Mouse (Mus musculus): ENCODE data around the gene Ndufs2. TPM values are rescaled to one million over a fixed set of nuclear protein-coding genes. Genes with fewer than 3 reads are reported as not detected.
A peak's percentile ranks its signal among the peaks of the same experiment; 100 is the strongest.

Gene Ndufs2
- total RNA-seq, 2 experiments from 2014 or later: 265 to 285 TPM

DNA sequence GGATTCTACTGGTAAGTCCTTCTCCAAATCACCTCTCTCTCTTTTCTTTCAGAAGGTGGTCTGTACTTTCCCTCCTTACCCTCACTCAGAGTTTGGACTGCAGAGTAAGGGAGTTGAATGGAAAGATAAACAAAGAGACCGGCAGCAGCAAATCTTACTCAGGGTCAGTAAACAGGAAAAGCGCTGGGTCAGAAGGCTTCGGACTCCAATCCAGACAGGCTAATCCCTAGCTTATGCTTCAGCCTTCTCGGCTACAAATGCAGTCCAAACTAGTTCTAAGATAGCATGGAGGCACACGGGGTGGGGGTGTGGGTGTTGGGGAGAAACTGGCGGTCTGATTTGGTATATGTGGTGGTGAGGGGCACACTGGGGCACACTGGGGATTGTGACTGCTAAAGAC, 13.8 kb downstream of the Ndufs2 start:
- no peak for DNase-seq (ENCODE audit: low spot score in 2 of 2)
- intact Hi-C loops (cut with DNase I): no loop called here

DNA sequence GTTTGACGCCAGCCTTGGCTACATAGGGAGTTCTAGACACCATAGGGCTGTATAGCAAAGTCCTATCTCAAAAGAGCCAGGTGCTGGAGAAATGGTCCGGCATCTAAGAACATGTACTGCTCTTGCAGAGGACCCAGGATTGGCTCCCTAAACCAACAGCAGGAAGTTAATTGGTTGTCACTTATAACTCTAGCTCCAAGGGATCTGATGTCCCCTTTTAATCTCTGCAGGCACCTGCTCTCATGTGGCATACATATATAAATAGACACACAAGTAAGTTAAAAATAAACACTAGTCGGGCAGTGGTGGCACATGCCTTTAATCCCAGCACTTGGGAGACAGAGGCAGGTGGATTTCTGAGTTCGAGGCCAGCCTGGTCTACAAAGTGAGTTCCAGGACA, 15.4 kb downstream of the Ndufs2 start:
- no peak for DNase-seq (ENCODE audit: low spot score in 2 of 2)
- intact Hi-C loops (cut with DNase I): no loop called here

DNA sequence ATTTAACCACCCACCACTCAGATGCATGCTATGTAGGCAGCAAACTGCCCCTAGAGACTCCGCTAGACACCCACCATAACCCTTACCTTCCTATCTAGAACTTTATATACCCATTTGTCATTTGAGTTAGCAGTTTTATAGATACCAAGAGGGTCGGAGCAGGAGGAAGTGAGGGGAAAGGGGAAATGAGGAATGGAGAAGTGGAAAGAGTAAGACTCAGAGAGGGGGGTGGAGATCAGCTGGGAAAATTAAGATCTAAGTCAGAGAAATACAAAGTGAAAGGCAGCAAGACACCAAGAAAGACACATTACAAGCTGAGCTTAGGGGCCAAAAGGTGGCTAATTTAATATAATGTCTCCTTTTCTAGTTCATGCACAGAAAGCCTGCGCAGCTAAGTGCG, 16.6 kb downstream of the Ndufs2 start:
- intact Hi-C loops (cut with DNase I): no loop called here
- no peak for DNase-seq (ENCODE audit: low spot score in 2 of 2)

DNA sequence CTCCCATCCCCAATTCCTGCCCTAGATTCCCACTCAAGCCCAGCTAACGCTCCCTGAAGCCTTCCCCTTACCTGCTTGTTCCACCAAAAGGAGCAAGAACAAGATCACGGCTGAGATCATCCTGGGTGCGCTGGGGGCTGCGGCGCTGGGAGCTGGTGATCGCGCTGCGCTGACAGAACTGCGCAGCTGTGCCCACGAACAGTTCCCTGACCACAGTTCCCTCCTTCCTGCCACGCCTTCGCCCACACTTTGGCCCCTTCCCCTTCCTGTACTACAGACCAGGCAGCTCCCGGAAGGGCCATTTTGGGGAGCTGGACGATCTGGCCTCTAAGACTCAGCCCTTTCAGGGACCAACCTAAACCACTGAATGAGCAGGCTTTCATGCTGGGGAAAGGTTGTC, 17.1 kb downstream of the Ndufs2 start, which contains the start of gene Fcer1g:
TSS of gene Fcer1g (minus strand) at position 240 of the 400 bp plus-strand sequence.
- intact Hi-C loops (cut with DNase I): no loop called here
- peak in 1 of 2 experiments; percentile 25 for DNase-seq (ENCODE audit: low spot score in 2 of 2)

DNA sequence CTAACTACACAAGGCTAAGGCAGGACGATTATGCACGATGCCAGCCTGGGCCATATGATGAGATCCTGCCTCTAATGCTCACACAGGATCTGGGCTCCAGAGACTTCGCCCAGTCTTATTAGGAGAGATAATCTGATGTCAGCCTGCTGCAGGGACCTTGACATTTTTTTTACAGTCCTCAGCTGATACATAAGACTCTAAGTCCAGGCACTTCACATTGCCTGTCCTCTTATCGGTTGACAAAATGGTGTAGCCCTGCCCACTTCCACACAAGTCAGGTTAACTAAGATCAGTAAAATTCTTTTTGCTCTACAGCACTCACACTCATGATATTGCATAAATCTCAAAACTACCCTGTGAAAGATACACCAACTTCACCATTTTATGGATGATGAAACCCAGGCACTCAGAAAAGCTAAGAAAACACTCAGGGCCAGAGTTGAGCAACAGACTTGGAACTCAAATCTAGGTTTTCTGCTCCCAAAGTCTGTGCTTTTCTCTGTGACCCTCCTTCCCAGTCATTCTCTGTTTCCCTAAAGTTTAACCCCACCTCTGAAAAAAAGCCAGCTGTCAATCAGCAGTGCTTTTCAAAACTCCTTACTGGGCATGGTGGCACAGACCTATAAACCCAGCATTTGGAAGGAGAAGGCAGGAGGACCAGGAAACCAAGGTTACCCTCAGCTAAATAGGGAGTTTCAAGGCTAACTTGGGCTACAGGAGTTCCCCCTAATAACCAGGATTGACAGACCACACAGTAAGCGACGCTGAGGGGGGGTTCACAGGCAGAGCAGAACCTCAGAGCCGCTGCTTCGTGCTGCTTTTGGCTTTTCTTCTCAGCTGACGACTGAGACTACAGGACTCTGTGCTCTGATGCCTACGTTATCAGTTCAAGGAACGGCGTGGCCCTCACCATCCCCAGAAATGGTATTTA, 18.1 kb downstream of the Ndufs2 start:
- DNase-seq (ENCODE audit: low spot score in 2 of 2): no peak
- intact Hi-C loops (cut with DNase I): no loop called here

DNA sequence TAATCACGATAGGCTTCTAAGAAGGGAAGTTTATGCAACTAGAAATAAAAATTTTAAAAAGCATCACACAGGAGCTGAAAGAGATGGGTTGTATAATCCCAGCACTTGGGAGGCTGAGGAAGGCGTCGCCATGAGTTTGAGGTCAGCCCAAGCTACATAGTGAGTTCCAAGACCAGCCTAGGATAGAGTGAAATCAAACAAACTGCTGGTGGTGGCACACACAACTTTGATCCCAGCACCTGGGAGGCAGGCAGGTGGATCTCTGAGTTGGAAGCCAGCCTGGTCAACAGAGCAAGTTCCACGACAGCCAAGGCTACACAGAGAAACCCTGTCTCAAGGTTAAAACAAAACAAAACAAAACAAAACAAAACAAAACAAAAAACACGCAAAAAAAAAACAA, 18.8 kb downstream of the Ndufs2 start:
- intact Hi-C loops (cut with DNase I): no loop called here

DNA sequence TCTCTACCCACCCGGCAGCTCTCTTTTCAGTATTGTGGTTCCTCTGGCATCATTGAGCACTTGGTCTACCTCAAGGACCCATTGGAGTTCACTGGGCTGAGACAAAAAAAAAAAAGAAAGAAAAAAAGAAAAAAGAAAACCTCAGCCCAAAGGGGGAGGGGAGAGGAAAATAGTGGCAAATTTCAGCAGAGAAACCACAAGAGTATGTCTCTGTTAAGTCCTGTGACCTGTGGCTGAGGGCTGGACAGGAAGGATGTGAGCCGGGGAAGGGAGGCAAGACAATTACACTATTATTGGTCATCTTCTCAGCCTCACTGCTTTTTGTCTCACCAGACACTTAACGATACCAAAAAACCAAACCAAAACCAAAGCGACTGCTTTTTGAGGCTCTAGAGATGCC, 19.3 kb downstream of the Ndufs2 start:
- intact Hi-C loops (cut with DNase I): no loop called here
- no peak for DNase-seq (ENCODE audit: low spot score in 2 of 2)

More for the DNA sequence above, 18.8 kb downstream of the Ndufs2 start:
- DNase-seq (ENCODE audit: low spot score in 2 of 2): no peak

DNA sequence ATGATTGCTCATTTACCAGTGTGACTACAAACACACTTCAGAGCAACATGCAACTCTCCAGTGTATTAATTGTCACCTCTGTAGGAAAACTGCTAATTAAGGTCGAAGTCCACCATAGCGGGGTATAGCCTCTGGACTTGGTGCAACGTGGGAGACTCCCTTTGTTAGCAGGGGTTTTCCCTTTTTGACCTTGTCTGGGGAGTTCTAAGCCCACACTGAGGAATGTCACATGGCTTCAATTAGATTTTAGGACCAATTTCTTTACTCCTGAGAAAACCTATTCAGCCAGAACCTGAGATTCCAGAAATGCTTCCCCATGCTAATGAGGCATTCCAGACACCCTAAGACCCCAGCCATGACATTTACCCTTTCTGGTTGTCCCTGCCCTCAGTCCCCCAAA, 21.0 kb downstream of the Ndufs2 start:
- intact Hi-C loops (cut with DNase I): no loop called here
- DNase-seq (ENCODE audit: low spot score in 2 of 2): no peak

DNA sequence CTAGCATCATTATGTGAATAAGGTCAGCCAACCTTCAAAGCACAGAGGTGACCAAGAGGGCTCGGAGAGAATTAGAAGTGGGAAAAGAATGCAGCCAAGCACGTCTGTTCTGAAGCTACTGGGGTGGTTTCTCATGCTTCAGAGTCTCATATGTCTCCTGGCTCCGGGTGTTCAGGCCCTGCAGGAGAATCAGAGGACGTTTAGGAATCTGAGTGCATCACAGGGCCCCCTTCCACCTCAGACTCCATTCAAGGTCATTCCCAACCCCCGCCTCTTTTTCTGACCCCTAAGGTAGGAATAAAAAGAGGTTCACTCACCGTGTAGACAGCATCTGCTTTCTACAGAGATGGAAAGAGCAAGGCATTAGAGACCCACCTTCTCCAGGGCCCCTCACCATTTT, 21.4 kb downstream of the Ndufs2 start:
- DNase-seq (ENCODE audit: low spot score in 2 of 2): no peak
- intact Hi-C loops (cut with DNase I): no loop called here

DNA sequence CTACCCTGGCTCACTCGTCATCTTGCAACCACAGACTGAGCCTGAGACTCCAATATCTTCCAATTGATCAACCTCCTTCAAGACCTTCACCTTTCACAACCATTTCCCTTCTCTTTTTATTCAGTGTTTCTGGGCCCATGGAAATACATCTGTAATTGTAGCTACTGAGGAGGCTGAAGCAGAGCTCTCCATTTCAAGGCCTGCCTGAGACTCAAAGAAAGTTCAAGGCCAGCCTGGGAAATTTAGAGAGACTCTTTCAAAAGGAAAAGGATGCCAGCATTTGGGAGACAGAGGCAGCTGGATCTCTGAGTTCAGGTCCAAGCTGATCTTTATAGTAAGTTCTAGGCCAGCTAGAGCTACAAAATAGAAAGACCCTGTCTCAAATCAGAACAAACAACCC, 23.3 kb downstream of the Ndufs2 start:
- no peak for DNase-seq (ENCODE audit: low spot score in 2 of 2)
- intact Hi-C loops (cut with DNase I): no loop called here

DNA sequence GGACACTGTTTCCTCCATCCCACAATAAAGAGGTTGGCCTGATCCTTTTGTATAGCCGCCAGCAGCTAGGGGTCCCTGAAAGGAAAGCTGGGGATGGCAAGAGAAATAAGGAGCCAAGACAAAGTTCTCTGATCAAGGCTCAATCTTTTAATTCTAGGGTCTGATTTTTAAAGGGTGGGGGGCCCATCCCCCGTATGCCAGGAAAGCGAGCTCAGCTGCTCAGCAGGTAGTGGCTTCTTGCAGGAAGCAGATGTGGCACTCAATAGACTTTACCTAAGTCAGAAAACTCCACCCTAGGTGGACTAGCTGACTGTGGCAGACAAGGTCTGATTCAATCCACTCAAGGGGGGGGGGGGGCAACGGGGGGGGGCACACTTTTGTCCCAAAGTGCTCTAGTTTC, 24.4 kb downstream of the Ndufs2 start:
- no peak for DNase-seq (ENCODE audit: low spot score in 2 of 2)
- intact Hi-C loops (cut with DNase I): no loop called here

DNA sequence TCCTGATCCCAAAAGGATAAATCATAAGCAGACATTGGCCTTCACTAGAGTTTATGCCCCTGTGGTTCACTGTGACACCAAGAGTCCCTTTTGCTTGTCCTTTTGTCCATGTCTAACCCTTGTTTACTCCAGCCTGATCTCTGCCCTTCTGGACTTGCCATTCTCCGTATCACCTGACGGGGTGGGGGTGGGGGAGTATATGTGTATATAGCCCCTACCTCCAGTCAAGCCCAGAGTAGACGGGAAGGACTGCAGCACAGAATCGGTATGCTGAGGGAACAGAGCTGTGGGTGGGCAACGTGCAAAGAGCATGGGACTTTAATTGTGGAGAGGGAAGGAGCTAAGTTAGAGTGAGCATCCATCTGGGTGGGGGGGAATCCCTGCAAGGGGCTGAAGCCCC, 26.3 kb downstream of the Ndufs2 start, which contains the start of gene Apoa2:
TSS of gene Apoa2 (plus strand) at position 198 of the 400 bp plus-strand sequence.
- intact Hi-C loops (cut with DNase I): loop anchor here (5.0 kb wide), 1 partner anchor 63 kb away; no protein-coding TSS in a partner anchor
- DNase-seq (ENCODE audit: low spot score in 2 of 2): no peak

DNA sequence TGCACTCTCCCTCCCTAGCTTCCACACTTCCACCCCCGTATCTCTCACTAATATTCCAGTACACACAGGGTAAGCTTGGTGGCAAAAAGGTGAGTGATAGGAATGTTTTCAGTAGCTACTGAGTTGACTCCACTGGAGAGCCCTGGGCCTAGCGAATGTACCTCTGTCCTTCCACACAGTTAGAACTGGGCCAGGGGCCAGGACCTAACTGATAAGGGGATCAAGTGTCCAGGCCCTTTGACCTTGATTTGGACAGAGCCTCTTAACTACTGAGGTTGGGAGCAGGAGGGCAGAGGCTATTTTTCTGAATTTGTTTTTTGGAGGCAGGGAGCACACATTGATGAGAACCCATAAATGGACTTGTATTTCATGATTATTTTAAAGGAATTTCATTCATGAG, 27.4 kb downstream of the Ndufs2 start:
- intact Hi-C loops (cut with DNase I): loop anchor here (5.0 kb wide), 1 partner anchor 61 kb away; no protein-coding TSS in a partner anchor
- no peak for DNase-seq (ENCODE audit: low spot score in 2 of 2)

DNA sequence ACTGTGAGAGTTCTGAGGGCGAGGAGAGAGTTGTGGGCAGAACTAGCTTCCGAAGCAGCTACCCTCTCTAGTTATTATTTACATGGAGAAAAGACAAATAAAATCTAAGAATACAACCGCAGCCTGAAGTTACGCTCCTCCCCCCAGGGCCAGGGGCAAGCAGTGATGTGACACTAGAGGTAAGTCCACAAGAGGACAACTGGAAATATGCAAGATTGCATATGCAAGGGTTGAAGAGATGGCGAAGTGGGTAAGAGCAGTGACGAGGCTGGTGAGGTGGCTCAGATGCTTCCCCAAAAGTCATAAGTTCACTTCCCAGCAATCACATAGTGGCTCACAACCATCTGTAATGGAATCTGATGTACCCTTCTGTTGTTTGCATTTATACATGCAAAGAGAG, 28.0 kb downstream of the Ndufs2 start:
- intact Hi-C loops (cut with DNase I): loop anchor here (5.0 kb wide), 1 partner anchor 61 kb away; no protein-coding TSS in a partner anchor
- no peak for DNase-seq (ENCODE audit: low spot score in 2 of 2)

DNA sequence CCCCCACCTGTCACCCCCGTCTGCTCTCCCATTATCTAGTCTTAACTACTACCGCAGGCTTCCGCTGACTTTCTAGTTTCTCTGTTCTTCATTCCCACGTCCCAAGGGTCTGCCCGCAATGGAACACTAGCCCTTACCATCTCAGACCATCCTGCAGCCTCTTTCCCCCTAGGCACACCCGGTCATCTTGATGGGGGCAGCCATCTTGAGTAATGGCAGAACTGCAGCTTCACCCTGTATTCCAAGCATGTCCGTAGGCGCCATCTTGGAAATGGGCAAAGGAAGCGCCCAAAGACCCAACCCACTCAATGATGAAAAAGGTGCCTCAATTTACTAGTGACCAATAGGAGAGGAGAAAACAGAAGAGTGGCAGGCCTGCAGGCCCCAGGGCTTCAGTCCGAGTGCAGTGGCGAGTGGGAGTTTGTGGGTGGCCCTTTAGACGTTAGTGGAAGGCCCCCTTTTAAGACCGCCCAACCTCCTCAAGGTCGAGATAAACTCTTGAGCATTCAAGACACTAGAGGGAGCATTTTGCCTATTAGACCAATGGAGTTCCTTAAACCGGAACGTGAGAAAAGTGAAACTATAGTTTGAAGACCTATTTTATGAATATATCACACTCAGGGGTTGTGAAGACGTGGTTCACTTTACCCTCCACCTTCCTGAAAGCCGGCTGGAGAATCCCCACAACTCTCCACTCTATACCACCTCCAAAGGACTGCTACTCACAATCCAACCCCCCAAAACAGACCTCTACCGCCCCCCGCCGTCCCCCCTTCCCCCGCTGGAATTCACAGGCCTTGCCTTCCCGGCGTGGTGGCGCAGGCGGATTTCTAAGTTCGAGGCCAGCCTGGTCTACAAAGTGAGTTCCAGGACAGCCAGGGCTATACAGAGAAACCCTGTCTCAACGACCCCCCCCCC, 28.7 kb downstream of the Ndufs2 start, which contains the start of gene Tomm40l:
TSS of gene Tomm40l (minus strand) at position 277 of the 918 bp plus-strand sequence.
- intact Hi-C loops (cut with DNase I): loop anchor here (5.0 kb wide), 1 partner anchor 60 kb away; no protein-coding TSS in a partner anchor
- peak; percentile 94 to 98 for DNase-seq (ENCODE audit: low spot score in 2 of 2)

DNA sequence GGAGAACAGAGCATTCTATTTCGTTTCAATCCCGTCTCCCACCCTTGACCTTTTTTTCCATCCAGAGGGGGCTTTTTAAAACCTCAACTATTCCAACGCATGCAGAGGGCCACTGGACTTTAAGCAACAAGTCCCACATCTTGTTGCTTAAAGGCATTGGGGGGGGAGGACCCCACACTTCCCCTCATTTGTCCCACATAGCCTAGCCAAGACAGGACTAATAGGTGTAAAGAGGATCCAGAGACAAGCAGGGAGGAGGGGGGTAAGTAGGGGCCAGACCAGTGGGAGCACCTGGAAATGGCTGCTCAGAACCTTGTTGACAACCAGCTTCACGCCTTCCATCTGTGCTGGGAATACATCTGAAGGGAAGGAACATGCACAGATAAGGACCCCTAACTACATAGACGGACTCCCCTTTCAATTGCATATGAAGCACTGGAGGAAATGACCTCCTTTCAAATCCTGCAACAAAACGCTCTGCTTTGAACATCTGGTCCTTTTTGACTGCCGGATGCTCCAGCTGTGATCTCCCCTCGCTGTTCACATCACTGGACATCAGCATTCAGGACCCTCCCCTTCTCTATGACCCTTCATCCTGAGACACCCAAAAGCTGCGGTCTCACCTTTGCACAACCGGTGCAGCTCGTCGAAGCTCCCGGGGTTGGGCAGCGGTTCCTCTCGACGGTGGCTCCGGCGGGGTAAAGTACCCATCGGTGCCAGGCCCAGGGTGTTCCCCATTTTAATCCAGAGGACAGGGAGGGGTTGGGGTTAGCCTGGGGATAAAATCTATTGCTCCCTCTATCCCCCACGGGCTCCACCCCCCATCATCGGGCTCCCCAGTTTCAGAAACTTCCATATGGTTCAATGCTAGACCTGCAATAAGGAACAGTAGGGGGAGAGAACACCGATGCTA, 29.7 kb downstream of the Ndufs2 start:
- intact Hi-C loops (cut with DNase I): loop anchor here (2.0 to 5.0 kb wide), 2 partner anchors 59 to 103 kb away; no protein-coding TSS in a partner anchor
- no peak for DNase-seq (ENCODE audit: low spot score in 2 of 2)

DNA sequence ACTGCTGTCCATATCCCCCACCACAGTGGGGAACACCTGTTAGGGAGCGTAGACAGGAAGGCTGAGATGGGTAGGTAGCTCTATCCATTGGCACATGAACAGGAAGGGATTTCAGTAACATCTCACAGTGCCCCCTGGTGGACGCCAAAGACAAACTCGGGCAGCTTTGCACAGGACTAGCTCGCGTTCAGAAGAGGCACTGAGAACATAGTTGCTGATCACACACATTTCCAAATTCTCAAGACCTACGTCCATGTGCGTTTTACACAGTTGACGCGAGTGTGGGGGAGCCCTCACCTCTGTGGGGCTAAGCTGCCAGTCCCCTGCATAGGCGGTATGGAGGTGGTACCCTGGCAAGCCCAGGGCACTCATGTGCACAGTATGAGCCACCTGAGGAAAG, 30.3 kb downstream of the Ndufs2 start:
- peak; percentile 92 to 93 for DNase-seq (ENCODE audit: low spot score in 2 of 2)
- intact Hi-C loops (cut with DNase I): loop anchor here (2.0 to 5.0 kb wide), 2 partner anchors 59 to 102 kb away; no protein-coding TSS in a partner anchor

DNA sequence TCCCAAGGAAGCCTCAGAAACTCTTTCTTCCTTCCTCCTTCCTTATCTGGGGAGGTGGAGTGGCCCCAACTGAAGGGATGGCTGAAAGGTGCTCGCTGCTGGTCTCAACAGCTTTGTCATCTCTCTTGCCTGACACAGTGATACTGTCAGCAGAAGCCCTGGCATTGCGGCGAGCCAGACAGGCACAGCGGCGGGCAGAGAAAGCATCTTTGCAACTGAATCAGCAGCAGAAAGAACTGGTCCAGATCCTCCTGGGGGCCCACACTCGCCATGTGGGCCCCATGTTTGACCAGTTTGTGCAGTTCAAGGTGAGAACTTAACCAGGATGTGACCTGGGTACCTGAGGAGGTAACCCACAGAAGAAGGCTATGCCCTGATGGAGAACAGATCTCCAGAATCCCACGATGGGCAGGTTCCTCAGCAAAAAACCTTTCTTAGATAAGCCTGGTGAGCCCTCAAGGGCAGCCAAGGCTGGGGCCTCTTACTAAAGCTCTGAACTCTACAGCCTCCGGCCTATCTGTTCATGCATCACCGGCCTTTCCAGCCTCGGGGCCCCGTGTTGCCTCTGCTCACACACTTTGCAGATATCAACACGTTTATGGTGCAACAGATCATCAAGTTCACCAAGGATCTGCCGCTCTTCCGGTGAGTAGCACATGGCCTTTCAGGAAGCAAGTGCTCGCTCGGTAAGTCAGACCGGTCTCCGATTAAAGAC, 34.8 kb downstream of the Ndufs2 start:
- intact Hi-C loops (cut with DNase I): no loop called here
- DNase-seq (ENCODE audit: low spot score in 2 of 2): no peak

All from left cerebral cortex, postnatal 14 days (tissue).